Mouse (Mus musculus) layer of hippocampus, postnatal 14 days (tissue): ENCODE measurements around the gene Nrp2. TPM values are rescaled to one million over a fixed set of nuclear protein-coding genes. Genes with fewer than 3 reads are reported as not detected.
A peak's percentile ranks its signal among the peaks of the same experiment; 100 is the strongest.

ENCODE experiments used
- DNase-seq, 2 experiments: peaks; one replicate each; pipeline ENCODE4 v3.0.0; 2021 to 2022; ENCODE audit warnings: low spot score in 2 of 2, mixed read lengths in 1 of 2
- total RNA-seq, 2 experiments: library from RNA; stranded (reverse); gene quantifications; 2 replicates each; pipeline ENCODE4 v1.2.3; 2021

The Nrp2 gene
- total RNA-seq, 2 experiments from 2014 or later, result 70.2 to 79.5 TPM

DNA sequence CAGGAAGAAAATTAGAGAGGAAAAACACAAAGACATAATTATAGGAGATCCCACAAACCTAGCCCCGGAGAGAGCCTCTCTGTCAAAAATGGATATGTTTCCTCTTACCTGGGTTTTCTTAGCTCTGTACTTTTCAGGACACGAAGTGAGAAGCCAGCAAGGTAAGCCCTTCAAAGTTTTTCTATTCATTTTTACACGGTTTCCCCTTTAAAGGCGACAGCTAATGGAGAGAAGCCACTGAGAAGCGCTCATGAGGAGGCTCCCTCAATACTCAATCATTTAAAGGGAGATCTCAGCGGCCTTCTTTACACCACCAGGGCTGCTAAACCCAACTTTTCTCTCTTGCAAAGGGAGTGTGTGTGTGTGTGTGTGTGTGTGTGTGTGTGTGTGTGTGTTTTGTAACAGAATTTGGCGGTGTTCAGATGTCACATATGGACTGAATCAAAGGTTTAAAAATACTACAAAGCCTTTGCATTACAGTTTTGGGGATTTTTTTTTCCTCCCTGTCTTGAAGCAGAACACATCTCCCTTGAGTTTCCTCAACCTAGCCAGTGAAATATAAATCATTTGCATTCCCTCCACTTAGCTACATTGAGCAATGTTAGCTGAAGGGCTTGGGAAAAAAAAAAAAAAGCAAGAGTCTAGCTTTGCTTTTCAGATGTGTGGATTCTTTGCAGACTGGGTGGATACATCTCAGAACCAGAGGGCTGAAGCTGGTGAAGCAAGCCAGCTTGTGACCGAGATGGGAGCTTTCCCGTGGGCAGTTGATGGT lies 1.2 kb downstream of the Nrp2 start:
- no peak for DNase-seq

GRCm38 (mm10) chr1:62704889-62705516 lies 1.9 kb downstream of the Nrp2 start:
- no peak for DNase-seq

DNA sequence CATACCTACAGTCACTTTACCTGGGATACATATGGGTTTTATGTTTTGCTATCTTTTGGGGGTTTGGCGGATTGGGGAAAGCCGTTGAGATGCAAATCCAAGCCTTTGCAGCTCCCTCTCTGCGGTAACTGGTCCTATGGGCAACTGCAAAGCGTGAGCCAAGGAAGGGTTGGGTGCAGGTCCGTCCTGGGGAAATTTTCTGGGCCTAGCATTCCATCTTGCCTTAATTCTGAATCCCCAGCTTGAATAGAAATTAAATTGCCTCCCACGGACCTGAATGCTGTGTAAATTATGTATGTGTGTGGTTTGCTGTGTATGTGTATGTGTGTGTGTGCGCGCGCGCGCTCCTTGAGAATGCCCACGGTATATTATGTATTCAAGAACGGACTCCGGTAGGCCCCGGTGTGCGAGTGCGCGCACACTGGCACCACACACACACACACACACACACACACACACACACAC lies 2.5 kb downstream of the Nrp2 start:
- no peak for DNase-seq

GRCm38 (mm10) chr1:62706085-62707021 lies 3.3 kb downstream of the Nrp2 start:
- peak; percentile 63 to 72 for DNase-seq

- DNase-seq, result peak; percentile 68 to 81
These were observed 4.2 kb downstream of the Nrp2 start for GRCm38 (mm10) chr1:62707101-62707912.

DNA sequence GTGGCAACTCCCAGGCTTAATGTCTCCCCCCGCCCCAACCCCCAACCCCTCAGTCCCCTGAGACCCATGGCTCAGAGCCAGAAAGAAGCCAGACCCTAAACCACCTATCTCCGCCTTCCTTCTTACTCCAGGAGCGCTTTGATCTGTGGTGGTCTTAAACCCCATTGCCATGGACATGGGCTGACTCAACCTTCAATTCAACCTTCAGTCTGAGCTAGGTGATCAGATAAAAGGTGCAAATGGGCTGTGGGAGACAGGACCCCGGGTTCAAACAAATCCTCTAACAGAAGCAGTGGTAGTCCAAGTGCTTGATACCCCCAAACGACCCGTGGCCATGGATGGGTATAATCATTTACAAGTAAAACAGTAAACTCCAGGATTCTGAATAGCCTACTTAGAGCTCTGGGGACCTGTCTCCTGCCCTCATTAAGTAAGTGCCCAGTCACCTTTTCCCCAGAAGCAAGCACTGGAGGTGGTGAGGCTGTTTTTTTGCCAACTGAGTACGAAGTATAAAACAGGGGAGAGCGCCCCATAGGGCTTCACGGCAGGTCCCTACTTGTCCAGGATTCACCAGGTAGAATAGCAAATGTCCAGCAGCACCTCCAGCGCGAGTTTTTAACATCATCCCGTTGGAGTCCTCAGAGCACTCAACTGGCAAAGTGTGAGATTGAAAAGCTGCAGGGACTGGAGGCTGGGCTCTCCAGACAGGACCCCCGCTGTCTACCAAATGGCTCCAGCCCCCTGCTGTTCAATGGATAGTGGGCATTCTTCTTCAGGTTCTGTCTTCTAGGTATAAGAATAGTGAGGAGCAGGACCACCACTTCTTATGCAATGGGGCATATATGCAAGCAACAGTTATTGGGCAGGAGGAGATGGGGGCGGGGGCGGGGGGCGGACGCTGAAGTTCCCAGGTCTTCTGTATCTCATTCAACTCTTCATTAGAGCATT lies 5.1 kb downstream of the Nrp2 start:
- no peak for DNase-seq

GRCm38 (mm10) chr1:62709770-62710335 lies 6.8 kb downstream of the Nrp2 start:
- DNase-seq, result no peak

DNA sequence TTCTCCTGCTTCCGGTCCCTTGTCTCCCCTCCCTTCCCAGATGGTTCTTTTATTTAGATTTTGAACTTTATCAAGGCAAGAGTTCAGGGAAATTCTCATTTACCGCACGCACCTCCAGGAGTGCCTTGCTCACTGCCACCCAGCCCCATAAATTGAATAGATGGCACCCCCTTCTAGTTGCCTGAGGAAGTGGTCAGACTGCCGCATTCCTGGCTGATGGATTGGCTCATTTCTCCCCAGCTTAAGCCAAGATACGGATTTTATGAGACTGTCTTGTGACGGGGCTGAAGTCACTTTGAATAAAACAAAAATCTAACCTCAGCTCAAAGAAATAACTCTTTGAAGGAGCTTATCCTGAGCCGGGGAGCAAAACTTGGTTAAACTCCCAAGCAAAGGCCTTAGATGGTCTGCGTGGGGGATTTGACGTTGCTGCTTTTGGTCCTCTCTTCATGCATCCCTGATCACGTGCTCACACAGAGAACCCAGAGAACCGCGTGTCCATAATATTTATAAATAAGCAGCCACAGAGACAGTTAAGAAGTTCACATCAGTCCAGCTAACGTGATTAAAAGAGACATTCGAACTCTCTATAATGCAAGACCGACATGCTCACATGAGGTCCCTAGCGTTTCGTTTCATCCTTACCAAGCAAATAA lies 10.1 kb downstream of the Nrp2 start:
- no peak for DNase-seq

DNA sequence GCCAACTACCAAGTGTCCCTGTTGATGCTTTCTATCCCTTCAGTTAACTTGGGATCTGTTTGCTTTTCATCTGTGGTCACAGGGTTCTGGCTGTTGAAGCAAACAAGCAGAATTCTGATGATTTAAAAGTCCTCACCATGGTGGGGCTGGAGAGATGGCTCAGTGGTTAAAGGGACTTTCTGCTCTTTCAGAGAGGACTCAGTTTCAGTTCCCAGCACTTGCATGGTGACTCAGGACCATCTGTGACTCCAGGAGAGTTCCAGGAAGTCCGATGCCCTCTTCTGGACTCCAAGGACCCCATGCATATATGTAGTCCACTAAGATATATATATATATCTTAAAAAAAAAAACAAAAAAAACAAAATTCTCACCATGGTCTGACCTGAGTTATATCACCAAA lies 11.9 kb downstream of the Nrp2 start:
- no peak for DNase-seq

- DNase-seq, result no peak
These were observed 12.6 kb downstream of the Nrp2 start for GRCm38 (mm10) chr1:62715692-62716091.

- no peak for DNase-seq
These were observed 13.9 kb downstream of the Nrp2 start for GRCm38 (mm10) chr1:62716836-62717478.

GRCm38 (mm10) chr1:62717552-62718236 lies 14.6 kb downstream of the Nrp2 start:
- DNase-seq, result peak in 1 of 2 experiments; percentile 72

DNA sequence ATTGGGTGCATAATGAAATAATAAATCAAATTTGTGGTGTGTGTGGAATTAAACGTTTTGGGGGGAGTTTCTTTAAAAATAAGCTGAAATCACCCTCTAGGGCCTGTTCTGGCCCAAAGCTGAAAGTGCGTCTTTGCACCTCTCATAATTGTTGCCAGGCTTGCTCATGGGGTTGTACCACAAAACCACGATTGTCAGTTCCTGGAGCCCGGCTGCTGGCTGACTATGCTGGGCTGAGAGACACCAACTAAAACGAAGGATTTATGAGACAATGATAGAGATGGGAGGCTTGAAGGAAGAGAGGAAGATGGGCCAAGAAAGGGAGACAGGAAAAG lies 15.1 kb downstream of the Nrp2 start:
- DNase-seq, result no peak

GRCm38 (mm10) chr1:62718750-62719149 lies 15.7 kb downstream of the Nrp2 start:
- DNase-seq, result no peak

DNA sequence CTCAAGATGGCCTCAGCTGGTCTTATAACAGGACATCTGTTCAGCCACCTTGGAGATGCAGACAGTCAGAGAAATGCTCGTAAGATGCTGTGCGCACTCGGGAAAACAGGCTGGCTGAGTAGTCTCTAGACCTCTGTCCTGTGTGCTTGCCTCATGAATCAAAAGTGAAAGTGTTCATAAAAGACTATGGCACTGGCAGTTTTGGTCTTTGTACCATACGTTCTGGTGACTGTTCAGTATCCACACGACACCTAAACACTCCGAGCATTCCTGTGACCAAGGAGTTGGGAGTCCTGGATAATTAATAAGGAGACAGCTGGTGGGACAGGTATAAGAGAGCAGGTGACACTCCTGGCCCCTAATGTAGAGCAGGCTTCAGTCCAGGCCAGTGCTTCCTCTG lies 16.7 kb downstream of the Nrp2 start:
- no peak for DNase-seq

DNA sequence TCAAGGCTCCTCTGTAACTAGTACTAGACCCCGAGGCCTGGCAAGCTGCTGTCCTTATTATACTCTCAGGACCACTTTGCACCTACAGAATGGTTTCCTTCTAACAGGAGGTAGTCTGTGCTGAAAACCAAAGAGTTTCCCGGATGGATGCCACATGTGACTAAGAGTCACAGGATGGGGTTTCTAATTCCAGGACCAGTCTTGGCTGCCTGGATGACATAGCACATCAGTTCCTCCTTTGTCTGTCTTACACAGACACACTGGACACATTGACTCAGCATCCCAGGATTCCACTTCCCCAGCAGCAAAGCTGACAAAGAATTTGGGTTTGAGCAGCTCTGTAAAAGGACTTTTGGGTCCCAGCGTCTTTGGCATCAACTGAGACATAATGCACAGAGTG lies 17.1 kb downstream of the Nrp2 start:
- DNase-seq, result no peak
